Mouse (Mus musculus) urinary bladder, postnatal 14 days (tissue): ENCODE results near the gene Kcnh5.

Experiments used
- DNase-seq: peaks from one replicate; pipeline ENCODE4 v3.0.0; 2021; ENCODE audit warnings: low spot score

The Kcnh5 gene

DNA sequence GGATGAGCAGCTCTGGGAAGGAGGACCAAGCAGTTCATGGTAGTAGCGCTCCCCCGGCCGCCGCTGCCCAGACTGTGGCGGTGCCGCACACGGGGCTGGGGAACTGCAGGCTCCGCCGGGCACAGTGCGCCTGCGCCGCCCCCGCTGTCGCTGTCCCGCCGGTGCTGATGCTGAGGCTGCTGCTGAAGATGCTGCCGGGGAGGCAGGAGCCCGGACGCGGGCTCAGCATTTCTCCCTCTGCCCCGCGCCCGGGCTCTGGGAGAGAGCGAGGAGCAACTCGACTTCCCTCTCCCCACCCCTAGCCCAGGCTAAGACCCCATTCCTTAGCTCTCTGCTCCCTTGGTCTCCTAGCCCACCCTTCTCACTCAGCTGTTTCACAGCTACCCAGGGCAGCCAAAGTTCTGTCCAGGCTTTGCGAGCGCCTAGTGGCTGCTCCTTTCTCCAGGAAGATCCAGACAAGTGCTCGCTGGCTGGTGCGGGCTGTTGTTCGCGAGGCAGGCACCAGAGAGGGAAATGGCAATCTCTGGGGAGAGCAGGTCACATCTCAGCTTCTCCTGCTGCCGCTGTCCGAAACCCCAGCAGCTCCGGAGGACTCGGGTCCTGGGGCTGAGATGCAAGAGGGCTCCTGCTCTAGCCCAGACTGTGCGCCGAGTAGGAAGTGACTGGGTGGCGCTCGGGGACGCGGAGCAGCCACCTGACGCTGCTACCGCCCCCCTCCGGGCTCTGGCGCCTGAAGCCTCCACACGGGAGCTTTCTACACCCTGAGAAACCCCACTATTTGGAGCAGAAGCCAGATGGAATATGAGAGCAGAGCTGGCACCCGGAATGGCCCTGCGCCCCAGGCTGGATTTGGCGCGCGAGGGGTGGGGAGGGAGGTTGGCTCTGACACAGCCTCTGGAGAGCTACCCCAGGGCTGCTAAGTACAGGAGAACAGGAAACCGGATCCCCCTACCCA is at the start of gene Kcnh5:
Gene Kcnh5 (minus strand): TSS at position 642 of the 955 bp plus-strand sequence.
- DNase-seq, result peak; percentile 6

DNA sequence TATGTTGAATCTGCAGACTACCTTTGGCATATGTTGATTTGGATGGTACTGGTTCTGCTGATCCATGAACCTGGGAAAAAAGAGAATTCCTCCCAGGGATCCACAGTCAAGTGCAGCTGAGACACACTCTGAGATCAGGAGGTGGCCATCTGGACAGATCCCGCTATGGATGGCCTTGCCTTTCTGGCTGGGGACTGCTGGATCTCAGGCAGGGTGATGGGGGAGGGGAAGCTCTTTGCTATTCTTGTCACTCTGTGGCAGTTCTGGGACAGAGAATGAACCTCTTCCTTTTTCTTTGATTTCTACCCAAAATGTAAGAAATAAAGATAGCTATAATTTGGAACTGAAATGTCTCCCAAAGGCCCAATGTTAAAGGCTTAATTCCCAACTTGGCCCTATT is 46.8 kb upstream of the Kcnh5 start:
- DNase-seq, result no peak

DNA sequence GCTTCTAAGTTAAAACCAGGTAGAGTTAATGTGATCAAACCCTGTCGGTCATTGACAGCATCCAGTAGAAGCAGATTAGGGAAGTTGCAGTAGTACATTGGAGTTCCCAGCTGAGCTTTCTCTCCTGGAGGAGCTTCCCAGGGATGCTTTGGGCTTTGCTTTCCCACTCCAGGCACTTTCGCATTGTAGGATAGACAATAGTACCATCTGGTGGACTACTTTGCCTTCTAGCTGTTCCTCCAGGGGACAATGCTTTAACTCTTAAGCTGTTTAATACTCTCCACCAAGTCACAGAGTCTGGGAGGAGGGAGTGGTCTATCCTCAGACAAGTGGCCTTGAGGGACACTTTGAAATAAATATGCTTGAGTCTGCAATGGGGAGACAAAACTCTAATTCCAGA is 12.3 kb upstream of the Kcnh5 start:
- DNase-seq, result no peak

DNA sequence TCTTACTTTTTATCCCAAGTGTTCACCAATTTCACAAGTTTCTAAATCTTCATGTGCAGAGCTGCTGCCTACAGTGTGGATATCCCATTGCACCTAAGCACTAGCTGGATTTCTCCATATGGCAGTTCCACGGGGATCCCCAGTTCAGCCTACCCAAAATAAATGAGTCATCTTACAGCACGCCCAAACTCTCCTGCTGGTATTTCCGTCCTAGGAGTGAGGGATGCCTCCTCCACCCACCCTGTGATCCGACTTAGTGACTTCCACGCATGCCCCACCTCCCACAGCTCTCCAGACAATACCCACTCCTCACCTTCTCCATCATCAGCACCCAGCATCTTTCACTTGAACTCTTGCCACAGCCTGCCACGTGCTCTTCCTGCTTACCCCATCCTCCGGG is 5.5 kb upstream of the Kcnh5 start:
- DNase-seq, result no peak

DNA sequence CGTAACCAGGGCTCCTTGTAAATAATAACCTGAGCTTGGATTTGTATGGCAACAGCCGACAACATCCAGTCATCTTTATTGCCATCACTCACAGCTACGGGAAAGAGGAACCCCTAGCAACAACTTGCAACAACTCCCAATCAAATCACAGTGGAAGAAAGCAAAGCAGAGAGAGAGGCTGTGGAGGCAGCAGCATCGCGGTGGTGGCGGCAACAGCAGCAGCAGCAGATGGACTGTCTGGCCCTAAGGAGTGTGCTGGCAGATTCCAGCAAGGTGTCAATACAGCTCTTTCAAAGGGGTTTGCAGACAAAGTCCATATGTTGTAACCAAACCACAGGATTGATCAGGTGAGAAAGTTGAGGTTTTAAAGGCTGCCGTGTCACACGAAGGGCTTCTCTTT is 2.4 kb upstream of the Kcnh5 start:
- DNase-seq, result no peak

DNA sequence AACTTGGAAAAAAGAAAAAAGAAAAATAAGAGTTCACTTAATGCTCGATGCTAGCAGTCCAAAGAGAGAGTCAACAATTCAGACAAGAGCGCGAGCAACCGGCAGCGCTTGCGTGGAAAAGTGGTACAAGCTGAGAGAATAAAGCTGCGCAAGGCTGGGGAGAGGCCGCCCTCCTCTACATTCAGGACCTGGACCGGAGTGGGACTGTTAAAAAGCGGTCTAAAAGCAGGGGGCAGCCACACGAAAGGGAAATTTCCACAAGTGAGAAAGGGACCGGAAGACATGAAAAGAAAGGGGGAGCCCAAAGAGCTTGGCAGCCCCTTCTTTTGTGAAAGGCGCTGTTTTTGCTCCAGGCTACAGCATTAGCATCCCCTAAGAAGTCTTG is 506 bp upstream of the Kcnh5 start:
- DNase-seq, result no peak

DNA sequence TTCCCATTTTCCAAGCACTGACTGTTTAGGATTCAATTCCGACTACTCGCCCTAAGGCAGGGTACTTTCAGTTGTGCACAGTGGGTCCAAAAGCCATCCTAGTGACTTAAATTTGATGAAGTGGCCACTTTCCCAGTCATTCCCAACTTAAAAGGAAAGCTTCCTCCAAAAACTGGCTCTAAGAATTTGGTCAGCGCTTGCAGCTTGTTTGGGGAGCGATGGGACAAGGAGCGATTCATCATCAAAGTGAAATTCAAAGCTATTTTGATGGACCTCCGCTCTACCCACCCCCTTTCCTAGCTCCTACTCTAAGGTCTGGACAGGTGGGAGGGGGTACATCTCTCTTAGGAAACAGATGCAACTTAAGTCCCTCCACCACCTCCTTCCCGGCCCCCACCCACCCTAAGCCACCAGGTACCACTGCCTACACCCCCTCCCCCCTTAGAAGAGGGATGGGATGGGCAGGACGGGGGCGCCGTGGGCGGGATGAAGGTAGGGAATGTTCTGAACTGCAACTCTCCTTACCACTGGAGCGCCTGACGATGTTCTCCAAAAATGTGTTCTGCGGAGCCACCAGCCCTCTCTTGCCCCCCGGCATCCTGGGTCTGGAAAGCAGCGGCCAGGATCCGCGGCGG is 1.1 kb downstream of the Kcnh5 start:
- DNase-seq, result no peak

DNA sequence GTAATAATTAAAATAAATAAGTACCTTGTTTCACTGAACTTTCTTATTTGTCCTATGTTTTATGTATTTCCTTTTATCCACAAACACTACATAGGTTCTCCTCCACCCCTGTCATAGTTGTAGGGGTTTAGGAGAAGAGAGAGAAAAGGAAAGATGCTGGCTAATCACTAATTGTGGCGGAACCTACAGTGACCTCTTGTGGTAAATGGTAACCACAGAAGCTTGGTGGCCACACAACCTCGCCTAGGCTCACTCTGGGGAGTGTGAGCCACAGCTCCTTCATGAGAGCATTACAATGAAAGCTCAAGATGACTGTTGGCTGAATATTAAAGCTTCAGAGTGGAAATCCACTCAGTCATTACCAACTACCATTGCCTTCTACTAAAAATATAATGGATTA is 6.2 kb downstream of the Kcnh5 start:
- DNase-seq, result no peak

DNA sequence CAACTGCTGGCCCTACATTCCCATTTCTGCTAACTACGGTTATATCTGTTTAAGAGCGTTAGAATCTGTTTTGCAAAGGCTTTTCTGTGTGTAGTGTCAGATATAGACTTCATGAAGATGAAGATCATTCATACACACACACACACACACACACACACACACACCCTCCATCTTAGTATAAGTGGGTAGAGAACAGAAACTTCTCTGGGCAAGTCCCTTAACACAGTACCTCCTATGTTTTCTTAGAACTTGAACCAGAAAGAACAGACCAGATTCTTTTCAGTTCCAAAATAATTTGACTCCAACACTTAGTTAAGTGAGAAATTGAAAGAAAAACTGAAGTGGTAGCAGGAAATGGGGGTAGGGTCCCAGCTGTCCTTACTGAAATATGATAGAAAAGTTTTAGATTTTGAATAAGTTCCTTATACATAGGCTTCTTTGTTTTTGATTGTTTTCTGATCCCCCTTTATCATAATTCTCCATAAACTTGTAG is 24.0 kb downstream of the Kcnh5 start:
- DNase-seq, result no peak

DNA sequence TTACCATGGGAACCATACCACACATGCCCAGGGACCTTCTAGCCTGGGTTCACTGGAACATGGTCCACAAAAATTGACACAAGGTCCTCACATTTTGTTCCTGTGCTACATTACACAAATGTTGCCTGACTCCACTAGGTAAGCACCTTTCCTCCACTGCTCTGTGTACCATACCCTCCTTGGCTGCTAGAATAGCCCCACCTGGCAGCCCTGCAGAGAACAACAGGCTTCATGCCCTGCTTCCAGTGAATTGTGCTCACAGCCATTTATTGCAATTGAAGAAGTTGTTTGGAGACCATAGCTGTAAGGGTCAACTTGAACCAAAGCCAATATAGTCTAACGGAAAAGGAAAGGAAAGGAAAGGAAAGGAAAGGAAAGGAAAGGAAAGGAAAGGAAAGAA is 37.3 kb downstream of the Kcnh5 start:
- no peak for DNase-seq

DNA sequence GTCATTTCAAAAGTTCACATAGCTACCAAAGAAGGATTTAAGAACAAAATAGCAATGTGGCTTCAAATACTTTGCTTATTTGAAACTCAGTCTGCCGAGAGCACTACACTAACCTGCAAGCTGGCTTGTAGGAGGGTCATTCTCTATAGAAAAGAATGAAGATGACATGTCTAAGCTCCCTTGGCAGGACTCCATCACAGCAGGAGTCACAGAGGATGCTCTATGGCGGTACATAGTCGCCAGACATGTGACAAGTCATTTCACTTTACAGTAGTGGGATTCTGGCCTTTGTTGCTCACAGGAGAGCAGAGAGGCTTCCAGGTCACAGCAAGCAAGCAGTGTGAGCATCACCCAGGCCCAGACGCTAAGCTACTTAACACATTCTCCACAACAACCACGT is 85.2 kb downstream of the Kcnh5 start:
- DNase-seq, result no peak

DNA sequence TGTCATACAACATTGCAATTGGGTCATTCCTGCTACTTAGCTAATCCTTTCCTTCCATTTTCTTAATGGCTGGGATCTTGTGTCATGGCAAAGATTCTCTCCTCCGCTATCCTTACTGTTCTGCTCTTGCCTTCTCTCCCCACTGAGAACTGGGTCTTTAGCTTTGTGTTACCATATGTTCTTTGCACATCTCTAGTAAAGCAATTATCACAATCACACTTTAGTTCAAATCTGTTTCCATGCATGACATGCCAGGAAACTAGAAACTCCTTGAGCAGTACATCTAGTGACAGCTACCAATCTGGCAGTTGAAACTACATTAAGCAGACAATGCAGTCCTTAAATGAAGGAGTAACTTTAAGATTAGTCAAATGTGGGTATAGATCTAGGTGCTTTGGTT is 86.2 kb downstream of the Kcnh5 start:
- DNase-seq, result no peak

DNA sequence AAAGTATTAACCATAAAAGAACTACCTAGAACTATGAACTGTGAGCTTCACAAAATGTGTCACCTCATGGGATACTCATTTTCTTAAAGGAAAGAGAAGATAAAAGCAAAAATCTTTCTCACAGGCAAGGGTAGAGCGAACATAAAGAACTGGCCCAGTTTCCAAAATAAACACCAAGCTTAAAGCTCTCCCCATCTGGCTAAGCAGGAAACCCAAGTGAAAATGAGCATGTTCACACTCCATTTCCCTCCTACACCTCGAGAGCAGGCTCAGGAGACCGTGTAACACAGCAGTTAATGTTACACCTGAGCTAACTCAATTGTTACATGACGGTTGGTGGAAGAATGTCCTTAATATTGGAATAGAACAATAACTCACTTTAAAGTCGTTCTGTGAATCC is 100.0 kb downstream of the Kcnh5 start:
- no peak for DNase-seq

DNA sequence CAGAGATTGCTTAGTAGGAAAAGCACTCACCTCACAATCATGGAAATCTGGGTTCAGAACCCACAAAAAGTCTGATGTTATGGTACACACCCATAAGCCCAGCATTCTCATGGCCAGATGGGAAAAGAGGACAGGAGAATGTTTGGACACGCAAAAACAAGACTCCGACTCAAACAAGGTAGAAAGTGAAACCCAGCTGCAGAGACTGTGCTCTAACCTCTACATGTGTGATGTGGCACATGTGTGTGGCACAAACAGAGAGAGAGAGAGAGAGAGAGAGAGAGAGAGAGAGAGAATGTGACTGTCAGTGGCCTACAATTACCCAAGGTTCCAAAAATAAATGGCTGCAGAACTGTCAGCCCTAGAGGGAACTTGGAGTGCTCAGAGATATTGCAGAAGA is 106.1 kb downstream of the Kcnh5 start:
- DNase-seq, result no peak

DNA sequence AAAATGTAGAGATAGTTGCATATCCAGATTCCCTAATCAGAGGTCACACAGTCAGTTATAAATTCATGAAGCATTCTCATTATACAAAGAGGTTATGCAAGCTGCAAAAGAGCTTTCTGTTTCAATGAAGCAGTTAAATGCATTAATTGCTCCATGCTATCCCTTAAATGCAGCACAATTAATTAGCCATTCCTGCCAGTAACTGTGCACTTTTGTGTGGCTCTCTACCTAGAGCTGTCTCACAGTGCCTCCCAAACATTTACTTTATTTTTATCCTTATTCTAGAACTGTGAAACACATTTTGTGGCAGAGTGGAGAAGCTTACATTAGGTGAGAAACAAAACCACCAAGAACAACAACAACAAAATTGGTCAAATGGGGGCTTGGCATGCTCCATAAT is 114.6 kb downstream of the Kcnh5 start:
- DNase-seq, result no peak

DNA sequence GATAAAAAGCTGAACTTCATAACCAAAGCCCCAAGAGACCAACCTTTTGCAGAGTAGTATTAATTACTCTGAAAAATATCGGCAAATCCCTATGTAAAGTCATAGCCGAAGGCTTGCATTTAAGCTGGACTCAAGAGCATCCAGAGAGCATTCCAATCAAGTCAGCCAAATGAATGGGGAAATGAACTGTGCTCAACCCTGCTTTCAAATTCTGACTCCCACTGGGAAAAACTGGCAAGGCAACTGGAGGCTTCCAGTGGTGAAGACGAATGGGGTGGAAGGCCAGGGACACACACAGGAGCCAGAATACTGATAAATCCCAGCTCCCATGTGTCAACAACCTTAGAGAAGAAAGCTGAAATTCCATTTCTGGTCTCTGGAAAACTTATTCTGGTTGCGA is 115.4 kb downstream of the Kcnh5 start:
- DNase-seq, result no peak

DNA sequence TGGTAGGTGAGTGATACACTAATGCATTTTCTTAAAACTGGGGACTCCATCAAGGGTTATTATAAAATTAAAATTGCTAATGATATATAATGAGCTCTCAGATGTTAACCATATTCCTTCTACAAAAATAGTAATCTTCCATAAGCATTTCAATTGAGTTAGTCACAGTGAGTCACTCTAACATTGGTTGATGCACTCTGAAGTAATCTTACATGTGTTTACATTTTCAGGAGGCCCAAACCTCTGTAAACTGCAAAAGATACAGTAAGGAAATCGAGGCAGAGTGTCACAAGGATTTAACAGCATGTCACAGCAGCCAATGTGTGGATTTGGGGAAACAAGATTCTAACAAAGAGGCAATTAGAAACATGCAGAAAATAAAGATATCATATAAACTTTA is 123.4 kb downstream of the Kcnh5 start:
- DNase-seq, result no peak

DNA sequence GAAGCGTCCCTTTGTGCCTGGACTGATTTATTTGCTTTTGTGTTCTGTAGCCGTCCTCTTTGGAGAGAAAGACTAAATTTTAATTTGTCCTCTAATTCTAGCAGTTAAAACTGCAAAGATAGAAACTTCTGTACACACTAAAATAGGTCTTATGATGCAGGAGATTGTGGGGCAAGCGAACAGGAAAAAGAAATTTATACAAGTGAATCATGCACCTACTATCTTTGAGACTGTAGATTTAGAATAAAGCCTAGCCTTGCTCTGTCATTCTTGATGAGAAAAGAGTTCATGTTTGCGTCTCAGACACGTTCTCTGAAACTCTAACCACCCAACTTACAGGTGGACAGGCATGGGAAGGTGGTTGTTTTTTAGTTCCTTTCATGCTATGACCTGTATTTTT is 140.4 kb downstream of the Kcnh5 start:
- no peak for DNase-seq

DNA sequence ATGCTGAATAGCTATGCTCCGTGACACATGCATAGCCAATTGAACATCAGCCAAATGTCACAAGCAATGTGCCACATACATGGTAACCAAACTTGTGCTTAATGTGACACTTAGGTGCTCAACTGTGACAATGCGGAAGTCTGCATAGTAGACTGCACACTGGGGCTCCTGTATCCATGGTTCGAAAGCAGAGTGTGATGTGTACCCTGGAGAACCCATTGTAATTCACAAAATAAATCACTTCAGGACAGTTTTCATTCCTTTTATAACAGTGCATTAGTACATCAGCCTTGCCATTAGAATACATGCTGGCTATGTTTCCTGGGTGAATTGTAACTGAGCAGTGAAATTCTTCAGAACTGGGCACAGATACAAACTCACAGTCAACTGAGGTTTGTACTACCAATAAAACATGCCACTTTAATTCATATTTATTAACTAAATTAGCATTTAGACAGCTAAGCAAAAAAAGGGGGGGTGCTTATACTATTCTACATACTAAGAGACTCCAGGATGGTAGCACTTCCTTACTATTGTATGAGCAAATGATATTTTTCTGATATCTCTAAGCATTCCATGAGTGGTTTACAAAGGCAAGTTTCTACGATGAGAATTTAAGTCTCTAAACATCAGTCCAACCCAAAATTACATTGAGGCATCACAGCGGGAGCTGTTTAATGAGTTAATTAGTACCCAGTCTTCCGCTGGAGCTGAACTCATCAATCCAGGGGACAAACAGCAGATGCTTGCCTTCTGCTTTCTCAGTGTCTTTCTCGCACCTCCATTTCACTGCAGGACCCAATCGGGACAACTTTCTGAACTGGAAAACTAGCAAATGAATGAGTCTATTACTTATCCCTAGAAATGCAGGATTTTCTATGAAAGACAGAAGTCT is 144.9 kb downstream of the Kcnh5 start:
- no peak for DNase-seq

DNA sequence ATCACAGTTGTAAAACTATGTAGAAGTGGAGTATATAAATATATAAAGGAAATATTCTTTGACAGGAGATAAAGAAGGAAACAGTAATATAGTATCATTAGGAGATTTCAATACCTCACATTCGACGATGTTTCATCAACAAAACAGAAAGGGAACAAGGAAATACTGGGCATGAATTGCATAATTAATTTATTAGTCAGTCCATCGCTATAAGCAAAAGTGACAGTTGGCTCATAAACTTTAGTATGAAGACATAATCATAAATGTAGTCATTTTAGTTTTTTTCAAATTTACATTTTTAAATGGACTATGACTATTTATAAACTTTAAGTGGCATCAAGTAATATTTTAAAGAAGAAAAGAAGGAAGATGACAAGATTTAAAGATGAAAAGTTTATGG is 205.9 kb downstream of the Kcnh5 start:
- no peak for DNase-seq

DNA sequence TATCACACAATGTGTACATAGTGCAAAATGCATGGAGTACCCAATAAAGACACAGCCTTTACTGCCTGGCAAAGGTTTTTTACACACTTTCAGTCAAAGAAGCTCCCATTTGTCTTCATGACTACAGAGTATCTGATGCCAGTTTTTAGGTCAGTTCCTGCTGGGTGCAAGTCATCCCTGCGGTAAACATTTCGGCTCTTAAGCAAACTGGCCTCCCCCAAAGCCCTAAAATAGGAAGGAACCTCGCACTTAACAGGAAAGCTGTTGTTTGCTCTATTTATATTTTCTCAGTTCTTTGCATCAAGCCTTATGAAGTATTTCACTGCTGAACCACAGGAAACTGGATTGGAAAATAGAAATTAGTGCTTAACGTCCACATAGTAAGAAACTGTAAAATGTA is 207.7 kb downstream of the Kcnh5 start:
- DNase-seq, result no peak

DNA sequence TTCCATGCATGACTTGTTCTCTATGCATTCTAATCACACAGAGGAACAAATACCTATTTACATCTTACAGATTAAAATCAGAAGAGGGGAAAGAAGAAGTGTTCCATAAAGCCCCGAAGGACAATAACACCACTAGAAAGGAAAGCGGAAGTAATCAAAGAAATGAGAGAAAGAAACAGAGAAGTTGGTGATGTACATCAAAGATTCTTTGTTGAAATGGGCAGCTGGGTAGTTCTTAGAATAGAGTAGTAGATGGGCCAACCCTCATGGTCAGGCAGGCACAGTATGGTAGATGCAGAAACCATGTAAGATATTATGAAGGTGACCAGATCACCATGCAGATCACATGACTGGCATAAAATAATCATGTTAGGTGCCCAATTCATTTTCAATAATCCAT is 210.9 kb downstream of the Kcnh5 start:
- no peak for DNase-seq

DNA sequence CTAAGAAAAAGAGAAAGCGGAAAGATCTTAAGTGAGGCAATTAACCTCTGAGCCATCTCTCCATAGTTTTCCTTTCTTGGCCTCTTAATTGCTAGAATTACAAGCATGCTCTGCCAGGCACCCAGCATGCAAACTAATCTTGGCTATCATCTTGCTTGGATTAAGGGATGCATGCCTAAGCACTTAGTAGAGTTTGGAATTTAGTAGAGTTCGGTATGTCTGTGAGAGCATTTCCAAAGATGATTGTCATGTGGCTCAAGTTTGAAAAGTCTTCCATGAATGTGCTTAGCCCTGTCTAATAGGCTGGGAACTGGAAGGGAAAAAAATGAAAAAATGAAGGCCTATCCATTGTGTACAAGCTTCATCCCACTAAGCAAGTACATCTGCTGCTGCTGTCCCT is 224.5 kb downstream of the Kcnh5 start:
- no peak for DNase-seq
